Mouse (Mus musculus) lung, embryonic 14.5 days (tissue): ENCODE data around the gene Itgax. TPM values are rescaled to one million over a fixed set of nuclear protein-coding genes. Genes with fewer than 3 reads are reported as not detected.

Experiments
- ATAC-seq: fragments of 200-750 bp; cut with Nextera tagmentation; 2 replicates; pipeline ENCODE4 v1.8.0; 2017; ENCODE audit warnings: mild to moderate bottlenecking, moderate TSS enrichment, moderate library complexity; ENCODE audit not compliant: insufficient read depth
- DNase-seq: peaks from one replicate; pipeline ENCODE4 v3.0.0-alpha.2; 2015
- H3K27ac ChIP-seq: fragments of 300-500 bp; sonication (generic); 2 replicates; pipeline ENCODE4 v1.5.1; 2014; ENCODE audit warnings: low read depth, mild to moderate bottlenecking, moderate library complexity
- H3K27me3 ChIP-seq: fragments of 300-500 bp; sonication (generic); 2 replicates; pipeline ENCODE4 v1.6.1; 2014; ENCODE audit warnings: low read length, control low read depth; ENCODE audit not compliant: insufficient read depth
- H3K36me3 ChIP-seq: fragments of 300-500 bp; sonication (generic); 2 replicates; pipeline ENCODE4 v1.6.1; 2014; ENCODE audit warnings: control low read depth; ENCODE audit not compliant: insufficient read depth
- H3K4me1 ChIP-seq: fragments of 300-500 bp; sonication (generic); 2 replicates; pipeline ENCODE4 v1.6.1; 2014; ENCODE audit warnings: antibody characterized with exemption, control low read depth; ENCODE audit not compliant: insufficient read depth
- H3K4me2 ChIP-seq: fragments of 300-500 bp; sonication (generic); 2 replicates; pipeline ENCODE4 v1.6.1; 2014; ENCODE audit warnings: mild to moderate bottlenecking
- H3K4me3 ChIP-seq: fragments of 300-500 bp; sonication (generic); 2 replicates; pipeline ENCODE4 v1.5.1; 2014; ENCODE audit warnings: low read depth, low read length
- H3K9ac ChIP-seq: fragments of 300-500 bp; sonication (generic); 2 replicates; pipeline ENCODE4 v1.6.1; 2014
- H3K9me3 ChIP-seq: fragments of 300-500 bp; sonication (generic); 2 replicates; pipeline ENCODE4 v1.6.1; 2016; ENCODE audit warnings: low read depth, low read length, control low read depth
- CTCF ChIP-seq: IDR thresholded peaks from 2 replicates; pipeline ENCODE4 v1.5.1; 2016; ENCODE audit warnings: antibody characterized with exemption, low read depth
- WGBS: fragments of 180-500 bp; shearing (Covaris S2); extraction: QIAGEN DNeasy Blood & Tissue Kit; methylation state at CpG from one replicate; pipeline ENCODE4 v1.1.7; 2014; 5-methylcytosine and 5-hydroxymethylcytosine counted together
- polyA plus RNA-seq: library from polyadenylated mRNA; unstranded; fragments of >200 nt; fragmentation: Nextera tagmentation; extraction: Ambion mirVana; gene quantifications from 2 replicates; pipeline ENCODE4 v1.2.1, GENCODE M21; 2014

Itgax gene
- polyA plus RNA-seq, 1 experiment from 2014 or later, result 0.11 TPM

DNA sequence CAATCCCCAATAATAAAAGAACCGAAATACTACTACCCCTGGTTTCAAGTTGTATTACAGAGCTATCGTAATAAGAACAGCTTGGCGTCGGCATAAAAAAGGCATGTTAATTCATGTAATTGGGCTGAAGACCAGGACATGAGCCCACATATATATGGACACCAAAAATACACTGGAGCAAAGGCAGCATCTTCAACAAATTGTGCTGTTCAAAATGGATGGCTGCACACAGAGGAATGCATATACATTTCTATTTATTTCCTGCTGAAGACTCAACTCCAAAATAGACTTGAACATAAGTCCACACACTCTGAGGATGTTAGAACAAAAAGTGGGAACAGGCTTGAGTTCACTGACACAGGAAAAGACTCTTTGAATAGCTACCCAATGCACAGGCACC, 34.7 kb downstream of the Itgax start:
- no peak for ATAC-seq
- no peaks in the 10 kb centered on the region for H3K27me3 ChIP-seq
- H3K27ac ChIP-seq, result no peak overlapping the region
- H3K4me1 ChIP-seq, result no peaks in the 10 kb centered on the region
- no peak for TF ChIP-seq CTCF
- no peak for DNase-seq
- H3K4me3 ChIP-seq, result no peak overlapping the region
- WGBS, result 92% methylated on average over 4 of the region's 4 CpGs
- no peak overlapping the region for H3K4me2 ChIP-seq
- H3K9ac ChIP-seq, result no peak overlapping the region
- H3K9me3 ChIP-seq, result no peaks in the 10 kb centered on the region
- no peaks in the 10 kb centered on the region for H3K36me3 ChIP-seq

GRCm38 (mm10) chr7:128166391-128166790, 37.0 kb downstream of the Itgax start:
- ATAC-seq, result no peak
- no peaks in the 10 kb centered on the region for H3K9me3 ChIP-seq
- H3K36me3 ChIP-seq, result no peaks in the 10 kb centered on the region
- H3K4me2 ChIP-seq, result no peak overlapping the region
- H3K27ac ChIP-seq, result no peak overlapping the region
- no peak overlapping the region for H3K4me3 ChIP-seq
- no peak for DNase-seq
- H3K9ac ChIP-seq, result no peak overlapping the region
- H3K27me3 ChIP-seq, result no peaks in the 10 kb centered on the region
- H3K4me1 ChIP-seq, result no peaks in the 10 kb centered on the region
- TF ChIP-seq CTCF, result no peak
- 62% methylated on average over 7 of the region's 7 CpGs for WGBS

DNA sequence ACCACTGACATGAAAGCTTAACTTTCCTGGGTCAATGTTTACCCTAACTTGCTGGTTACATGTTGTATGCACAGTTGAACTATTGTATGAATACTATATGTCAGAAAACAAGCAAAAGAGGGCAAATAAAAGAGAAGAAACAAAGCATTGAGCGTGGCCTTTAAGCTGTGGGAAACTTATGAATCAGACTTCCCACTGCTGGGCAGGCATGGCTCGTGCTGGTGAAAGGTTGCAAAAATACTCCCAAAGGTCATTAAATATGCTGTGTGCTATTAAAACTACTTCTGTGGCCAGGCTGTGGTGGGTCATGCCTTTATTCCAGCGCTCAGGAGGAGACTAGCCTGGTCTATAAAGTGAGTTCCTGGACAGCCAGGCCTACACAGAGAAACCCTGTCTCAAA, 40.6 kb downstream of the Itgax start:
- Histone ChIP-seq H3K4me1 (no peaks in the 10 kb centered on the region), H3K27ac (no peak overlapping the region), H3K4me2 (no peak overlapping the region), H3K9ac (no peak overlapping the region), H3K27me3 (no peaks in the 10 kb centered on the region), H3K36me3 (no peaks in the 10 kb centered on the region), H3K9me3 (no peaks in the 10 kb centered on the region), H3K4me3 (no peak overlapping the region)
- DNase-seq (no peak), ATAC-seq (no peak)
- whole genome bisulfite sequencing, result 73% methylated on average over 3 of the region's 3 CpGs
- no peak for TF ChIP-seq CTCF

DNA sequence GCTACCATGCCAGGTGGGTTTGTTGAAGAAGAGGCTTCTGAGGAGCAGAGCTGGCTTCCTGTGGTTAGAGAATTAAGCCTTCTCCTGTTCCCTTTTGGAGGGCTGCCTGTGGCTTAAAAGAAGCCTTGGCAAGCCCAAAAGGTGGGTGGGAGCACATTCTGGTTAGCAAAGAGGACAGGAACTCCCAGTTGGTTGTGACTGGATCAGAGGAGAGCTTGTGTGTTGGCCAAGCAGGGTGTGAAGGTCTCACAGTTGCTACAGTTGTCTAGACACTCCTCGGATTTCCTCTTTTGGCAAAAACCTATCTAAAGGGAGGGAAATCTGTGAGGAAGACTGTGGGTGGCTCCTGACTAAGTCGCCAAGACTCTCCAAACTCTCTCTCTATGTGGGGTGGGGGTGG, 49.0 kb downstream of the Itgax start:
- no peak overlapping the region for H3K27ac ChIP-seq
- no peak for DNase-seq
- H3K9ac ChIP-seq, result no peak overlapping the region
- TF ChIP-seq CTCF, result no peak
- no peaks in the 10 kb centered on the region for H3K9me3 ChIP-seq
- H3K36me3 ChIP-seq, result no peaks in the 10 kb centered on the region
- H3K4me2 ChIP-seq, result no peak overlapping the region
- no peak overlapping the region for H3K4me3 ChIP-seq
- WGBS, result 62% methylated on average over 2 of the region's 2 CpGs
- no peaks in the 10 kb centered on the region for H3K4me1 ChIP-seq
- H3K27me3 ChIP-seq, result no peaks in the 10 kb centered on the region
- no peak for ATAC-seq

DNA sequence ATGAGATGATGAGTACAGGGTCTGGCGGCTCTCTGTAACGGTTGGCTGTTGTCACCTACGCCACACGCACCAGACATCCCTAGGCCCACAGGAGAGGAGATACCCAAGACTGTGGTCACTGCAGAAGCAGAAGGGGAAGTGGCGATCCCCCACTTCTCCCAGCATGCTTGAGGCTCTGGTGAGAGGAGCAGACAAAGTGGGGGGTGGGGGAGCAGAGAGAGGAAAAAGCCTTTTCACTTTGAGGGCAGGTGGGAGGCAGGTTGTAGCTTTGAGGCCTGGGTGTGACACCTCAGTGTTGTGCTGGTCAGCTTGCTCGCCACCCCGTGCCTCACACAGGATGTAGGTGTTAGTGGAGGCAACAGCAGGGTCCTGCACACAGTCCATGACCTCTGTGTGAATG, 50.8 kb downstream of the Itgax start:
- no peak overlapping the region for H3K4me2 ChIP-seq
- WGBS, result 64% methylated on average over 7 of the region's 7 CpGs
- no peak for TF ChIP-seq CTCF

GRCm38 (mm10) chr7:128180546-128180945, 51.2 kb downstream of the Itgax start:
- 58% methylated on average over 6 of the region's 6 CpGs for WGBS
- no peak for TF ChIP-seq CTCF
- H3K9ac ChIP-seq, result no peak overlapping the region
- DNase-seq (no peak), ATAC-seq (no peak)
- H3K4me1 ChIP-seq, result no peaks in the 10 kb centered on the region
- H3K4me3 ChIP-seq, result no peak overlapping the region
- H3K4me2 ChIP-seq, result no peak overlapping the region
- no peak overlapping the region for H3K27ac ChIP-seq
- H3K27me3 ChIP-seq, result no peaks in the 10 kb centered on the region
- no peaks in the 10 kb centered on the region for H3K36me3 ChIP-seq
- no peaks in the 10 kb centered on the region for H3K9me3 ChIP-seq

More for the DNA sequence above, 50.8 kb downstream of the Itgax start:
- H3K4me3 ChIP-seq, result no peak overlapping the region
- H3K9ac ChIP-seq, result no peak overlapping the region
- ATAC-seq, result no peak
- DNase-seq, result no peak
- H3K36me3 ChIP-seq, result no peaks in the 10 kb centered on the region
- H3K27ac ChIP-seq, result no peak overlapping the region
- H3K9me3 ChIP-seq, result no peaks in the 10 kb centered on the region
- no peaks in the 10 kb centered on the region for H3K27me3 ChIP-seq
- no peaks in the 10 kb centered on the region for H3K4me1 ChIP-seq

- Histone ChIP-seq H3K9me3 (no peaks in the 10 kb centered on the region), H3K4me1 (no peaks in the 10 kb centered on the region), H3K27ac (no peak overlapping the region), H3K36me3 (no peaks in the 10 kb centered on the region), H3K4me2 (no peak overlapping the region), H3K4me3 (no peak overlapping the region), H3K27me3 (no peaks in the 10 kb centered on the region), H3K9ac (no peak overlapping the region)
- 83% methylated on average over 10 of the region's 10 CpGs for WGBS
- ATAC-seq (no peak), DNase-seq (no peak)
- TF ChIP-seq CTCF, result no peak
Measured at GRCm38 (mm10) chr7:128181691-128182090, 52.3 kb downstream of the Itgax start.

Other genes starting within 250 kb of the Itgax start
- gene Prss53, start 238.6 kb upstream of the Itgax start, polyA plus RNA-seq, result 0.65 and 0.95 TPM in 2 replicates
- not detected in 2 replicates for gene Gm21974, start 234.1 kb upstream of the Itgax start, polyA plus RNA-seq
- 127 and 129 TPM in 2 replicates for gene Vkorc1, start 233.9 kb upstream of the Itgax start, polyA plus RNA-seq
- 152 and 169 TPM in 2 replicates for gene Bckdk, start 225.5 kb upstream of the Itgax start, polyA plus RNA-seq
- 39.5 and 42.8 TPM in 2 replicates for gene Kat8, start 217.0 kb upstream of the Itgax start, polyA plus RNA-seq
- 48.8 and 51.7 TPM in 2 replicates for gene Prss8, start 199.4 kb upstream of the Itgax start, polyA plus RNA-seq
- 9.2 and 9.7 TPM in 2 replicates for gene Prss36, start 182.8 kb upstream of the Itgax start, polyA plus RNA-seq
- gene Fus, start 162.1 kb upstream of the Itgax start, polyA plus RNA-seq, result 54.6 and 57.9 TPM in 2 replicates
- gene Pycard, start 135.7 kb upstream of the Itgax start, polyA plus RNA-seq, result 22.1 and 26.8 TPM in 2 replicates
- not detected in 2 replicates for gene Trim72, start 125.6 kb upstream of the Itgax start, polyA plus RNA-seq
- 0.74 and 1.4 TPM in 2 replicates for gene Itgam, start 66.9 kb upstream of the Itgax start, polyA plus RNA-seq
- gene Gm49368, start 66.9 kb upstream of the Itgax start, polyA plus RNA-seq, result not detected in 2 replicates
- not detected in 2 replicates for gene Itgad, start 24.8 kb downstream of the Itgax start, polyA plus RNA-seq
- gene Cox6a2, start 76.8 kb downstream of the Itgax start, polyA plus RNA-seq, result 0.29 and 7.4 TPM in 2 replicates
- gene Armc5, start 107.8 kb downstream of the Itgax start, polyA plus RNA-seq, result 19.2 and 22.0 TPM in 2 replicates
- gene 9130023H24Rik, start 108.5 kb downstream of the Itgax start, polyA plus RNA-seq, result 8.2 and 10.5 TPM in 2 replicates
- gene Tgfb1i1, start 117.3 kb downstream of the Itgax start, polyA plus RNA-seq, result 141 and 150 TPM in 2 replicates
- 0.37 TPM in 1 of 2 replicates, not detected in the other for gene Slc5a2, start 136.1 kb downstream of the Itgax start, polyA plus RNA-seq
- 38.6 and 40.4 TPM in 2 replicates for gene BC017158, start 168.6 kb downstream of the Itgax start, polyA plus RNA-seq